Mouse (Mus musculus) liver, adult 2 months (tissue): ENCODE results near the gene Rogdi.

Experiments
- CTCF ChIP-seq: fragments of 200-500 bp; IDR thresholded peaks from 2 replicates; pipeline ENCODE4 v1.5.1; 2011; ENCODE audit warnings: low read depth, low read length, control low read depth
- POLR2A ChIP-seq: fragments of 200-500 bp; IDR thresholded peaks from 2 replicates; pipeline ENCODE4 v1.6.1; 2011; ENCODE audit warnings: low read length, control low read depth; ENCODE audit not compliant: insufficient read depth; ENCODE audit errors: extremely low read depth

- no peak for TF ChIP-seq CTCF
- no peak for TF ChIP-seq POLR2A
Observed at GRCm38 (mm10) chr16:5024021-5024420, 10.7 kb upstream of the Rogdi start.
